Mouse (Mus musculus): Measurements from ENCODE around the gene Olfr1176.

Gene Olfr1176

DNA sequence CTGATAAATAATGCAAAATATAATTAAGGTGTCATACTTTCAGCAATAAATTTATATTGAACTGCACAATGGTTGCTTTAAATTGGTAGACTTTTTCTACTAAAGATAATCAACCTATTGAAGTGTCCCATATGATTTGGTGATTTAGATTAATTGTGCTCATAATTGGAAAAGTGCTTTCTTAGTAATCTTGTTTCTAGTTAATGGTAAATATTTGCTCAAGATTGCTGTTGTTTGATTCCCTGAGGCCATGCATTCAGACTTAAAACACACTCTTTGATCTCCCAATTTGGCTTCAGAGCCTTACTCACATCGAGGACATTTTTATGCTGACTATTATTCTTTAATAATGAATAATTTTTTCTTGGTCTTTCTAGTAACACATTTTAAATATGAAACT, at the start of gene Olfr1176:
Gene Olfr1176 (plus strand): TSS at position 301 of the 400 bp plus-strand sequence.
- no peak for DNase-seq

DNA sequence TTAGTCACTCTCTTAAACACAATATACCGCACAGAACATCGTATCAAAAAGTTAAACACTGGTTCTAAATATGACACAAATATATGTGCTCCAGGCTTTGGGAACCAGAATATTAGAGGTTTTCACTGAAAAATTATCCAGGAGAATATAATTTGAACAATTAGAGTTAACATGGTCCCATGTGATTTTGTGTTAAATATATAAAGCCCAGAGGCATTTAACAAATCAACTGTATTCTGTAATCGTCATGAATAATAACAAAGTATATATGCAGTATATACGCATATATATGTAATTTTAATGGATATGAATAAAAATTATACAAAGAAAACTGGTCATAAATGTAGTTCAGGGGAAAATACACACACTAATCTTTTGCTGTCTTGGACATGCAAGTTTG, 21.5 kb upstream of the Olfr1176 start, which contains the start of gene Olfr1174-ps:
Gene Olfr1174-ps (minus strand): TSS at position 101 of the 400 bp plus-strand sequence.
- no peak for DNase-seq

DNA sequence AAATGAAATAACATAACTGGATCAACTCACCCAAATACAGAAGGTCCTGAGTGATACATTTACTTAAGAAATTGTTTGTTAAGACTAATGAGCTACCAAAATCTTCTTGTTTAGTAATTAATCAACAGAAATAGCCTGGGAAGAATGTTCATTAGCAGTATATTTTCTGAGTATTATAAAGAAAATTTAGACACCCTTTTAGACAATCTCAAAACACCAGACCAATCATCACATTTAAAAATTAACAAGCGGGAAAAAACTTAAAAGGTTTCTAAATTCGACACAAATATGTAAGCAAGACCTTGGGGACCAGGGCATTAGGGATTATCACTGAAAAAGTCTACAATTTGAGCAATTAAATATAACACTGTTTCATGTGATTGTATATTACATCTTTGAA, 9.4 kb upstream of the Olfr1176 start, which contains the start of gene Olfr1175-ps:
Gene Olfr1175-ps (minus strand): TSS at position 101 of the 400 bp plus-strand sequence.
- DNase-seq: no peak

DNA sequence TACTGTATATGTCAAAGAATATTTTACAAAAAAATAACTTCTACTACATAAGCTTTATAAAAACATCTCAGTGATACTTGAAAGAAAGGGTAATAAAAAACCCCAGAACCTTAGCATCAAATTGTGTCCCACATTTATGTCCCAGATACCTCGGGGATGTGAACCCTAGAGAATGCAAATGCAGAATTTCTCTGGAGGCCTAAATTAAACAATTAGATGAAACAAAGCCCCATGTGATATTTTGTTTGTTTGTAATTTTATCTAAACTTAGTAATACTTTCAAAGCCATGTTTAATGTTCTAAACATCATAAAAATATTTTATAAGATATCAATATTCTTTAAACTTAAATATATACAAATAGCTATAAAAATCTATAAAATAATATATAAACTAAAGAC, 9.9 kb downstream of the Olfr1176 start, which contains the start of gene Olfr1177-ps:
Gene Olfr1177-ps (minus strand): TSS at position 101 of the 400 bp plus-strand sequence.
- DNase-seq: no peak

DNA sequence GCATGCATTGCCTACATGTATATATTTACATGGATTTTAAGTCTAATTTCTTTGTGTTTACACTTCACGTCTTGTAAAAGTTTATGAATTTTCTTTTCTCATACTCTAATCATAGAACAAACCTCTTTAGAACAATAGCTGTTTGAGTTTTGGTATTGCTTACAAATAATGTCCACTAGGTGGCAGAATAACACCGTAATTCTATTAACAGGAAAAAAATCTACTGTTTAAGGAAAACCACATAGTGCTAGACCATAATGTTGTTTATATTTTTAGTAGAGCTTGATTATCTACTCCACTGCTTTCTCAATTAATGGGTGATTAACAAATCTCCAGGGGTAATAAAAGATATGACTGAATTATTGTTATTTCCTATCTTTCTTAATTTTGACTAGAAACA, 19.8 kb downstream of the Olfr1176 start:
- no peak for DNase-seq

DNA sequence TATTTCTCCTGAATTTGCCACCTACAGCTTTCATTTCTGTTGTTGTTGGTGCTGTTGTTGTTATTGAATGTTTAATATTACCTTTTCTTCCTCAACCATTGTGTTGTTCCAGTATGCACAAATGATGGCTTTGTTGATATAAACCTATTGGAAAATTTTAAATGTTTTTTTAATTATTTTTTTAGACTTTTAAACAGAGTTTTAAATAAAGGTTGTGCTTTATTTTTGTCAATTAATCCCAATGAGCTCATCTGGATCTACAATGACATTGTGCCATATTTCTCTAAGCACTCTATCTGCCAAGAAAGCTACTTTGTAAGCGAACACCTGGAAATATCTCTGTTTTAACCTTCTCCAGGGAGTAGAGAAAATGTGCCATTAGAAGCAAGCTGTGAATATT, 50.2 kb downstream of the Olfr1176 start, which contains the start of gene Olfr1178:
Gene Olfr1178 (plus strand): TSS at position 301 of the 400 bp plus-strand sequence.
- DNase-seq: no peak

Data from cerebellum, adult 11-12 months (tissue).